Mouse (Mus musculus) CH12.LX (cell line): ENCODE measurements at regions not wholly inside any gene's neighbourhood (a gene's known extent, or its start where the extent isn't known, plus 50 kb on each side); places are given as distances from the start of the nearest gene placed in this dataset.

Source experiments
- DNase-seq: peaks from one replicate; pipeline ENCODE4 v3.0.0-alpha.2; 2013; ENCODE audit errors: extremely low read depth
- H3K27ac ChIP-seq: 2 replicates; pipeline ENCODE4 v1.5.1; 2012; ENCODE audit warnings: low read depth, mild to moderate bottlenecking, control low read depth, moderate library complexity; ENCODE audit not compliant: insufficient read depth
- H3K27me3 ChIP-seq: replicated peaks from 2 replicates; pipeline ENCODE3; 2012; ENCODE audit warnings: inconsistent platforms
- H3K36me3 ChIP-seq, 2 experiments: replicated peaks in 1 of 2; 2 replicates each; pipeline versions ENCODE3 to v1.6.1; 2012; ENCODE audit warnings: inconsistent platforms in 1 of 2, low read length in 1 of 2, mild to moderate bottlenecking in 1 of 2, mixed read lengths in 1 of 2, moderate library complexity in 1 of 2; ENCODE audit not compliant: control insufficient read depth in 1 of 2, insufficient read depth in 1 of 2
- H3K4me1 ChIP-seq, 2 experiments: 2 replicates each; pipeline ENCODE4 v1.6.1; 2012; ENCODE audit warnings: inconsistent platforms in 1 of 2, moderate library complexity in 1 of 2; ENCODE audit not compliant: insufficient read depth in 2 of 2, control insufficient read depth in 1 of 2
- H3K4me2 ChIP-seq: 2 replicates; pipeline ENCODE4 v1.6.1; 2012; ENCODE audit warnings: low read depth, mild to moderate bottlenecking, control low read depth; ENCODE audit not compliant: poor library complexity, insufficient read depth, severe bottlenecking
- H3K4me3 ChIP-seq, 3 experiments: fragments of 150-350 bp in 1 of 3; sonication (generic) in 1 of 3; replicated peaks in 1 of 3; 2 replicates each; pipeline versions ENCODE3 to v1.5.1; 2011 to 2012; ENCODE audit warnings: low read depth in 2 of 3, low read length in 2 of 3, mild to moderate bottlenecking in 2 of 3, moderate library complexity in 2 of 3, control low read depth in 1 of 3, improper control_type of control experiment in 1 of 3, inconsistent platforms in 1 of 3, mixed read lengths in 1 of 3; ENCODE audit not compliant: poor library complexity in 1 of 3
- H3K79me2 ChIP-seq: replicated peaks from 2 replicates; pipeline ENCODE4 v1.6.1; 2012; ENCODE audit warnings: mild to moderate bottlenecking, moderate library complexity; ENCODE audit not compliant: control insufficient read depth, poor library complexity, insufficient read depth, severe bottlenecking; ENCODE audit errors: extremely low read depth
- H3K9ac ChIP-seq: 2 replicates; pipeline ENCODE4 v1.6.1; 2012; ENCODE audit warnings: low read depth, mild to moderate bottlenecking, control low read depth, moderate library complexity; ENCODE audit not compliant: insufficient read depth
- H3K9me3 ChIP-seq: replicated peaks from 2 replicates; pipeline ENCODE3; 2012; ENCODE audit warnings: low read length, inconsistent platforms, mixed read lengths
- BHLHE40 ChIP-seq: IDR thresholded peaks from 2 replicates; pipeline ENCODE4 v1.6.1; 2011; ENCODE audit warnings: mild to moderate bottlenecking, low read depth, low read length, improper control_type of control experiment
- CHD1 ChIP-seq: IDR thresholded peaks from 2 replicates; pipeline ENCODE4 v1.6.1; 2012; ENCODE audit warnings: low read depth, low read length, improper control_type of control experiment, inconsistent platforms
- CHD2 ChIP-seq: IDR thresholded peaks from 2 replicates; pipeline ENCODE4 v1.6.1; 2011; ENCODE audit warnings: low read length, improper control_type of control experiment
- CTCF ChIP-seq, 2 experiments: IDR thresholded peaks in 1 of 2; conservative IDR thresholded peaks in 1 of 2; 2 replicates each; pipeline ENCODE4 v1.5.1; 2011 to 2012; ENCODE audit warnings: low read depth in 2 of 2, low read length in 2 of 2, improper control_type of control experiment in 1 of 2, inconsistent platforms in 1 of 2, mild to moderate bottlenecking in 1 of 2, moderate library complexity in 1 of 2
- ELF1 ChIP-seq: IDR thresholded peaks from 2 replicates; pipeline ENCODE4 v1.6.1; 2014; ENCODE audit warnings: low read depth, mild to moderate bottlenecking, inconsistent platforms, low read length, improper control_type of control experiment
- EP300 ChIP-seq: IDR thresholded peaks from 2 replicates; pipeline ENCODE4 v1.6.1; 2011; ENCODE audit warnings: low read length, improper control_type of control experiment
- ETS1 ChIP-seq: conservative IDR thresholded peaks from 2 replicates; pipeline ENCODE4 v1.6.1; 2012; ENCODE audit warnings: low read depth, mild to moderate bottlenecking, inconsistent platforms, low read length, improper control_type of control experiment, moderate library complexity
- HCFC1 ChIP-seq: IDR thresholded peaks from 2 replicates; pipeline ENCODE4 v1.6.1; 2012; ENCODE audit warnings: low read depth, mild to moderate bottlenecking, inconsistent platforms, low read length, improper control_type of control experiment
- IRF4 ChIP-seq: IDR thresholded peaks from 2 replicates; pipeline ENCODE4 v1.6.1; 2014; ENCODE audit warnings: low read depth, mild to moderate bottlenecking, inconsistent platforms, low read length, improper control_type of control experiment
- JUND ChIP-seq: conservative IDR thresholded peaks from 2 replicates; pipeline ENCODE4 v1.6.1; 2011; ENCODE audit warnings: low read depth, low read length, improper control_type of control experiment
- MAFK ChIP-seq: IDR thresholded peaks from 2 replicates; pipeline ENCODE4 v1.6.1; 2011; ENCODE audit warnings: low read length, improper control_type of control experiment; ENCODE audit not compliant: insufficient replicate concordance
- MAX ChIP-seq: IDR thresholded peaks from 2 replicates; pipeline ENCODE4 v1.6.1; 2011; ENCODE audit warnings: low read length, improper control_type of control experiment
- MYC ChIP-seq: IDR thresholded peaks from 2 replicates; pipeline ENCODE4 v1.6.1; 2011; ENCODE audit warnings: low read depth, mild to moderate bottlenecking, improper control_type of control experiment, low read length
- NELFE ChIP-seq: IDR thresholded peaks from 2 replicates; pipeline ENCODE4 v1.6.1; 2011; ENCODE audit warnings: low read depth, low read length, improper control_type of control experiment
- NRF1 ChIP-seq: IDR thresholded peaks from 2 replicates; pipeline ENCODE4 v1.6.1; 2014; ENCODE audit warnings: low read depth, mild to moderate bottlenecking, inconsistent platforms, low read length, improper control_type of control experiment, moderate library complexity
- PAX5 ChIP-seq: IDR thresholded peaks from 2 replicates; pipeline ENCODE4 v1.6.1; 2012; ENCODE audit warnings: low read length, inconsistent platforms, mixed read lengths
- RAD21 ChIP-seq: IDR thresholded peaks from 2 replicates; pipeline ENCODE4 v1.6.1; 2011; ENCODE audit warnings: low read depth, mild to moderate bottlenecking, low read length, improper control_type of control experiment, moderate library complexity
- RCOR1 ChIP-seq: conservative IDR thresholded peaks from 2 replicates; pipeline ENCODE4 v1.6.1; 2012; ENCODE audit warnings: low read depth, mild to moderate bottlenecking, inconsistent platforms, low read length, improper control_type of control experiment
- SIN3A ChIP-seq: IDR thresholded peaks from 2 replicates; pipeline ENCODE4 v1.6.1; 2012; ENCODE audit warnings: low read length, improper control_type of control experiment, inconsistent platforms
- USF1 ChIP-seq: IDR thresholded peaks from 2 replicates; pipeline ENCODE4 v1.6.1; 2014; ENCODE audit warnings: low read depth, mild to moderate bottlenecking, inconsistent platforms, low read length, improper control_type of control experiment
- ZC3H11A ChIP-seq: IDR thresholded peaks from 2 replicates; pipeline ENCODE4 v1.6.1; 2012; ENCODE audit warnings: low read depth, mild to moderate bottlenecking, inconsistent platforms, low read length, improper control_type of control experiment
- ZMIZ1 ChIP-seq: IDR thresholded peaks from 2 replicates; pipeline ENCODE4 v1.6.1; 2012; ENCODE audit warnings: low read depth, mild to moderate bottlenecking, inconsistent platforms, low read length, improper control_type of control experiment
- ZNF384 ChIP-seq: IDR thresholded peaks from 2 replicates; pipeline ENCODE4 v1.6.1; 2012; ENCODE audit warnings: low read depth, low read length, improper control_type of control experiment, inconsistent platforms
- dilution Hi-C: fragments of 300-500 bp; cut with MboI; formaldehyde crosslinking; loops from 2 replicates; pipeline ENCODE4 v1.14.3; 2020; ENCODE audit warnings: low sequenced_read_pairs; ENCODE audit not compliant: extremely low pct_unique_long_range_greater_than_20kb, extremely low pct_ligation_motif_present
- in situ Hi-C: fragments of 300-500 bp; cut with MboI; formaldehyde crosslinking; loops from 3 replicates; pipeline ENCODE4 v1.14.3; 2019; ENCODE audit warnings: low sequenced_read_pairs, low pct_ligation_motif_present, low pct_unique_long_range_greater_than_20kb, mixed read lengths

DNA sequence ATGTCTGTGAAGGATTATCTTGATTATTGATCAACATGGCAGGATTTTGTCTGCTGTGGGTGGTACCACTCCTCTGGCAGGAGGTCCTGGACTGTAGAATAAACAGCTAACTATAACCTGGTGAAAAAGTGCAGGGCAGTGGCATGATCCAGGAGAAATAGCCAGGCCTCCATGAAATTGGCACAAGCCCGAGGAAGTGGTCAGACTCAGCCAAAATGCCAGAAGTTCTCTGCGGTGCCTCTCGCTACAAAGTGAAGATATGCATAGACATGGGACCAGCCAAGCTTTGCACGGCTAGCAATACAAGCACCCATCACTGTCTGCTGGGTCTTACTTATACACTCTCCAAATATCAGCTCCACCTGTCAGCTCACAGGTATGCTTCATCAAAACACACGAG lies 167.6 kb upstream of the 9630041A04Rik start:
- peaks cover 79% of the 10 kb centered on the region for H3K9me3 ChIP-seq
- TF ChIP-seq CHD2 (no peak), CHD1 (no peak), MAFK (no peak), IRF4 (no peak)
- TF ChIP-seq, all 38 proteins: peak for 0
- Histone ChIP-seq H3K27ac (no peak overlapping the region), H3K4me2 (no peak overlapping the region), H3K4me1 (no peaks in the 10 kb centered on the region), H3K4me3 (no peak overlapping the region), H3K36me3 (no peaks in the 10 kb centered on the region), H3K9ac (no peak overlapping the region), H3K27me3 (no peaks in the 10 kb centered on the region), H3K79me2 (no peaks in the 10 kb centered on the region)
- DNase-seq, result no peak
- in situ Hi-C loops, result no loop called here
- dilution Hi-C loops, result no loop called here

DNA sequence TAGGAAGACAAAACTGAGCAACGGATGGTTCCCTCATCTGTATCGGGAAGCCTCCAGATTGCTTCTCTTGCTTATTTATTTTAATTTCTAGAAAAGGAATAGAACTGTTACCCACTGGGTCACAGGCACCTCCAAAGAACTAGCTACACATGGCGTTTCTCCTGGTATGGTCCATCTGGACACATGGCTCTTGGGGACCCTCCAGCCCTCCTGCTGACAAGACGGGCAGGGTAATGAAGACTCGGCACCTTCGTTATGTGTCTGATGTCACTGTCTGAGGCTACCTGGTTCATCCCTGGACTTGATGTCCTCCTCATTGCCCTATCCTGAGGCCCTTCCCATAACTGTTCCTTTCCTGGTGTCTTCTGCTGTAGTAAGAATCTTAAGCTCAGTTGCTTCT lies 170.3 kb upstream of the 9630041A04Rik start:
- Histone ChIP-seq H3K4me1 (no peaks in the 10 kb centered on the region), H3K9me3 (peaks cover 83% of the 10 kb centered on the region), H3K9ac (no peak overlapping the region), H3K36me3 (no peaks in the 10 kb centered on the region), H3K27me3 (no peaks in the 10 kb centered on the region), H3K79me2 (no peaks in the 10 kb centered on the region), H3K4me3 (no peak overlapping the region), H3K4me2 (no peak overlapping the region), H3K27ac (no peak overlapping the region)
- dilution Hi-C loops, result no loop called here
- TF ChIP-seq RCOR1 (no peak), NRF1 (no peak), HCFC1 (no peak), NELFE (no peak), BHLHE40 (no peak), ETS1 (no peak), CTCF (conservative IDR thresholded peaks at IDR 0.05 in 1 of 2, IDR thresholded peaks at IDR 0.05 in 1 of 2; ENCODE audit: low read depth in 2 of 2, low read length in 2 of 2) (no peak), MYC (no peak), ZMIZ1 (no peak)
- no peak for DNase-seq
- in situ Hi-C loops, result no loop called here

DNA sequence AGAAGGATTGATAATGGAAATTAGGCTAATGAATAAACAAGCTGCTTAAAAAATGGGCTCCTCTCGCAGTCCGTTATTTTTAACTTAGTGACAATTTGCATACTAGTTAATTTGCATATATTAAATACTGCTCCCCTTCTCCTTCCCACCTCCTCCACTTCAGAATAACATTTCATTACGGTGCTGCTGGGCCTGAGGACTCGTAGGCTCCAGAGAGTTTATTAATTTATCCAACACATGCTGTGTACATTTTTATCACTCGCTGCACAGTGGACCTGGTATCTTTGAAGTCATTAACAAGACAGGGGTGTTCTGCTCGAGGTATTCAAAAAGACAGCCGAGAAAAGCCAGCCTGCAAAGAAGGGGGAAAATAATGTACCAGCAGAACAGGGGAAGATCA lies 170.7 kb upstream of the 9630041A04Rik start:
- H3K79me2 ChIP-seq, result no peaks in the 10 kb centered on the region
- H3K4me3 ChIP-seq, result no peak overlapping the region
- H3K36me3 ChIP-seq, result no peaks in the 10 kb centered on the region
- no peaks in the 10 kb centered on the region for H3K4me1 ChIP-seq
- no peaks in the 10 kb centered on the region for H3K27me3 ChIP-seq
- in situ Hi-C loops, result no loop called here
- H3K9me3 ChIP-seq, result peaks cover 85% of the 10 kb centered on the region
- TF ChIP-seq HCFC1, result no peak
- no peak for TF ChIP-seq SIN3A
- no peak for TF ChIP-seq RAD21
- TF ChIP-seq PAX5, result no peak
- TF ChIP-seq EP300, result no peak
- no peak for TF ChIP-seq NRF1
- TF ChIP-seq ZNF384, result no peak
- TF ChIP-seq ELF1, result no peak
- no peak for TF ChIP-seq JUND
- TF ChIP-seq ZC3H11A, result no peak
- no peak for TF ChIP-seq MAX
- no peak for TF ChIP-seq ETS1
- no peak for TF ChIP-seq CHD2
- TF ChIP-seq MYC, result no peak
- TF ChIP-seq MAFK, result no peak
- TF ChIP-seq USF1, result no peak
- no peak for TF ChIP-seq CTCF (conservative IDR thresholded peaks at IDR 0.05 in 1 of 2, IDR thresholded peaks at IDR 0.05 in 1 of 2; ENCODE audit: low read depth in 2 of 2, low read length in 2 of 2)
- TF ChIP-seq, all 38 proteins: peak for 0
- Histone ChIP-seq H3K4me2 (no peak overlapping the region), H3K27ac (no peak overlapping the region), H3K9ac (no peak overlapping the region)
- dilution Hi-C loops, result no loop called here
- no peak for DNase-seq
